15 mouse cellular contexts compared by ENCODE assay signal in genomic region chr6:58814381-58814780, GRCm38 (mm10).
"Had no signal": no experiment of that assay in that cellular context is flagged by ENCODE, and none has a peak within 500 bp of the region (broad histone marks: within the 10 kb centered on the region; RNA-seq: fewer than 3 reads in every experiment).

No protein-coding gene starts in this region.

- ATAC-seq: hindbrain, postnatal 0 days; intestine, embryonic 16.5 days; liver, embryonic 12.5 days had no signal

- DNase-seq: gastrocnemius, postnatal 14 days; gastrocnemius, postnatal 36 days; heart, adult 11 months; heart, adult 2 months; heart, postnatal 14 days; heart, postnatal 36 days; kidney, adult 2 months; kidney, adult 9 months; kidney, postnatal 14 days; kidney, postnatal 36 days; layer of hippocampus, postnatal 36 days; left cerebral cortex, postnatal 4 days had no signal
